Mouse (Mus musculus) heart, postnatal 0 days (tissue): ENCODE measurements around the gene Csnk1e.

ENCODE experiments used
- CTCF ChIP-seq: IDR thresholded peaks from 2 replicates; pipeline ENCODE4 v1.5.1; 2016; ENCODE audit warnings: antibody characterized with exemption, control low read depth, low read depth
- EP300 ChIP-seq: IDR thresholded peaks from 2 replicates; pipeline ENCODE4 v1.6.1; 2016; ENCODE audit warnings: antibody characterized with exemption, low read depth

GRCm38 (mm10) chr15:79381644-79382043 is 73.7 kb downstream of the Csnk1e start:
- TF ChIP-seq CTCF, result no peak
- TF ChIP-seq EP300, result no peak
